Comparison of ENCODE assay signal across 8 mouse cellular contexts in the genomic region with DNA sequence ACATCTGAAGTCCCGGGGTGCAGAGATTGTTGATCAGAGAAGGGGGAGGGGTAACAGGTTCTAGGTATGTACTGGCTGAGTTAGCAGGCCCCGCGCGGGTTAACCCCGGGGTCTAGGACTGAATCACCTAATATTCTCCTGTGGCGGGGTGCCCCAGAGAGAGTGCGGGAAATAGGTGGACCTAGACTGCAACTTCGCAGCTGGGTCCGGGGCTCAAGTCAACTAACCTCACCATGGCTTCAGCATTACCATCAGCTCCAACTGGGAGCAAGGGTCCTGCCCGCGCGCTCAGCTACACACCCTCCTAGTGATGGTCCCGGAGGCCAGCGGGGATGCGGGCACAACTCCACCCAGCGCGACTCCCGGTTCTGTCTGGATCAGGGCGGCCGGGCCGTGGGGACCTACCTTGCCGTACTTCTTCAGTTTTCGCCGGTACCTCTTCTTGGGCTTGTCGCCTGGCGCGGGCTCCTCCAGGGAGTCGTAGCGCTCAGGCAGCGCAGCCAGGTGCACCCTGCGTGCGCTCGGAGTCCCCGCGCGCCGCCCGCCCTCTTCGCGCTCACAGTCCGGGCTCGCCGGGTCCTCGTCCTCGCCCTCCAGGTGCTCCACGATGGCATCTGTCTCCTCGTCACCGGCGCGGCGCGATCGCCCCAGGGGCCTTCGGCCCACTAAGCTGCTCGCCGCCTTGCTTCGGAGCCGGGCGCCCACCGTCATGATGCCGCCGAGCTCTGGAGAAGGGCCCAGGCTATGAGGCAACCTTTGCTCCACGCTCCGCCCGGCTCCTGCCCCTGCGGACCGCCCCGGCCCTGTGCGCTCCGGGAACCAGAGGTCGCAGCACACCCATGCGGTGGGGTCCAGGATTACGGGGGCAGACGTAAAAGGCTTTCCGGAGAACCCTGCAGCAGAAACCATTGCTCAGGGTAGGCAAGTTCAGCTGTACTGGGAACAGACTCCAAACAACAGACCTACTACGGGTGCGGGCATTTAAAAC. TPM values are rescaled to one million over a fixed set of nuclear protein-coding genes. Genes with fewer than 3 reads are reported as not detected.
DNase-seq lines count a peak whose midpoint lies in the region; ATAC-seq and TF ChIP-seq lines count a peak whose summit lies in the region.

Gene C130074G19Rik, minus strand, starts transcription at position 938 of the 988 bp plus-strand sequence.

- peak within 1 kb of the TSS; percentile 39 for H3K4me3 ChIP-seq in forebrain, embryonic 11.5 days (ENCODE audit: low read depth, low read length)
- peak within 1 kb of the TSS; percentile 58 for H3K4me3 ChIP-seq in heart, embryonic 15.5 days
- H3K4me3 ChIP-seq in kidney, postnatal 0 days (replicated peaks; ENCODE audit: low read depth, low read length), result peak within 1 kb of the TSS; percentile 56
- peak within 1 kb of the TSS; percentile 44 for H3K4me3 ChIP-seq in neural tube, embryonic 15.5 days (replicated peaks)

- H3K27ac ChIP-seq in forebrain, embryonic 11.5 days (ENCODE audit: low read depth, low read length), result no peak within 1 kb of the TSS
- H3K27ac ChIP-seq in heart, embryonic 15.5 days, result no peak within 1 kb of the TSS
- H3K27ac ChIP-seq in kidney, postnatal 0 days, result peak within 1 kb of the TSS; percentile 65; the same call in 1 of the 2 replicates
- H3K27ac ChIP-seq in neural tube, embryonic 15.5 days (replicated peaks), result no peak within 1 kb of the TSS

- peak; percentile 81 for TF ChIP-seq CTCF in kidney, postnatal 0 days (IDR thresholded peaks at IDR 0.05; ENCODE audit: low read depth)

- peak within 1 kb of the TSS; percentile 35 for H3K9ac ChIP-seq in forebrain, embryonic 11.5 days (ENCODE audit: low read length)
- peak within 1 kb of the TSS; percentile 53 for H3K9ac ChIP-seq in heart, embryonic 15.5 days
- peak within 1 kb of the TSS; percentile 73 for H3K9ac ChIP-seq in kidney, postnatal 0 days (ENCODE audit: low read depth, low read length)
- H3K9ac ChIP-seq in neural tube, embryonic 15.5 days (replicated peaks), result peak within 1 kb of the TSS; percentile 46

- H3K9me3 ChIP-seq in forebrain, embryonic 11.5 days (ENCODE audit: control insufficient read depth, low read length), result no peaks in the 10 kb centered on the region
- no peaks in the 10 kb centered on the region for H3K9me3 ChIP-seq in heart, embryonic 15.5 days (replicated peaks)
- no peaks in the 10 kb centered on the region for H3K9me3 ChIP-seq in kidney, postnatal 0 days (replicated peaks; ENCODE audit: low read length)
- H3K9me3 ChIP-seq in neural tube, embryonic 15.5 days (replicated peaks), result no peaks in the 10 kb centered on the region

- peak; percentile 76 for ATAC-seq in forebrain, embryonic 11.5 days (replicated peaks; ENCODE audit: low FRiP score)
- ATAC-seq in heart, embryonic 15.5 days (replicated peaks; ENCODE audit: insufficient number of reproducible peaks, insufficient read depth, low FRiP score, low read depth), result peak; percentile 84
- peak; percentile 94 for ATAC-seq in kidney, postnatal 0 days (replicated peaks; ENCODE audit: low FRiP score, low read depth)
- peak; percentile 38; the same call in 1 of the 2 replicates for ATAC-seq in neural tube, embryonic 15.5 days (ENCODE audit: low FRiP score)

- H3K36me3 ChIP-seq in forebrain, embryonic 11.5 days (ENCODE audit: control insufficient read depth, insufficient read depth, low read length), result no peaks in the 10 kb centered on the region
- H3K36me3 ChIP-seq in heart, embryonic 15.5 days, result no peaks in the 10 kb centered on the region
- H3K36me3 ChIP-seq in kidney, postnatal 0 days (ENCODE audit: insufficient read depth, low read length), result no peaks in the 10 kb centered on the region
- H3K36me3 ChIP-seq in neural tube, embryonic 15.5 days, result no peaks in the 10 kb centered on the region

- DNase-seq in left cerebral cortex, adult 18-20 months (ENCODE audit: low spot score in 2 of 2), result peak; percentile 31 to 44
- no peak for DNase-seq in left cerebral cortex, adult 11 months (ENCODE audit: low spot score)
- peak; percentile 74 for DNase-seq in forebrain, embryonic 11.5 days (ENCODE audit: low spot score)
- DNase-seq in kidney, postnatal 0 days (ENCODE audit: low spot score), result peak; percentile 78
- peak; percentile 87 to 90 for DNase-seq in lung, adult 18-20 months
- DNase-seq in cerebellum, postnatal 36 days, result no peak

- WGBS in forebrain, embryonic 11.5 days, result 3% methylated on average over 75 of the region's 77 CpGs
- WGBS in heart, embryonic 15.5 days, result 3% methylated on average over 77 of the region's 77 CpGs
- WGBS in kidney, postnatal 0 days, result 4% methylated on average over 72 of the region's 77 CpGs
- 4% methylated on average over 76 of the region's 77 CpGs for WGBS in neural tube, embryonic 15.5 days

- no peaks in the 10 kb centered on the region for H3K4me1 ChIP-seq in forebrain, embryonic 11.5 days (replicated peaks; ENCODE audit: control insufficient read depth, insufficient read depth, low read length)
- peaks cover 9% of the 10 kb centered on the region for H3K4me1 ChIP-seq in heart, embryonic 15.5 days (replicated peaks)
- H3K4me1 ChIP-seq in kidney, postnatal 0 days (replicated peaks; ENCODE audit: insufficient read depth, low read length), result no peaks in the 10 kb centered on the region; the same call in 1 of the 2 replicates
- H3K4me1 ChIP-seq in neural tube, embryonic 15.5 days, result peaks cover 16% of the 10 kb centered on the region

- peak within 1 kb of the TSS; percentile 84 for H3K4me2 ChIP-seq in forebrain, embryonic 11.5 days (ENCODE audit: low read depth, low read length, severe bottlenecking)
- peak within 1 kb of the TSS; percentile 81 for H3K4me2 ChIP-seq in heart, embryonic 15.5 days
- H3K4me2 ChIP-seq in kidney, postnatal 0 days (ENCODE audit: low read length), result peak within 1 kb of the TSS; percentile 61
- peak within 1 kb of the TSS; percentile 80 for H3K4me2 ChIP-seq in neural tube, embryonic 15.5 days

- peaks cover 28% of the 10 kb centered on the region for H3K27me3 ChIP-seq in forebrain, embryonic 11.5 days (ENCODE audit: control insufficient read depth, insufficient read depth, low read length)
- H3K27me3 ChIP-seq in heart, embryonic 15.5 days, result peaks cover 43% of the 10 kb centered on the region
- H3K27me3 ChIP-seq in kidney, postnatal 0 days (ENCODE audit: insufficient read depth, low read length), result peaks cover 5% of the 10 kb centered on the region; the same call in 1 of the 2 replicates
- peaks cover 36% of the 10 kb centered on the region for H3K27me3 ChIP-seq in neural tube, embryonic 15.5 days (replicated peaks)

RNA-seq across cellular contexts. Expression of gene C130074G19Rik, which starts in this region (rescaled TPM):
- total RNA-seq in left cerebral cortex, adult 18-20 months (2021), result 10 to 100 TPM; 41.9 to 50.0 TPM
- polyA plus RNA-seq in forebrain, embryonic 11.5 days (2014; fragmentation: Nextera tagmentation; extraction: Ambion mirVana), result 0.48 and 0.53 TPM in 2 replicates
- 0.93 and 1.4 TPM in 2 replicates for polyA plus RNA-seq in heart, embryonic 15.5 days (2015; fragmentation: Nextera tagmentation; extraction: Ambion mirVana)
- polyA plus RNA-seq in kidney, postnatal 0 days (2015; fragmentation: Nextera tagmentation; extraction: Ambion mirVana), result 7.4 and 7.6 TPM in 2 replicates
- polyA plus RNA-seq in neural tube, embryonic 15.5 days (2015; fragmentation: Nextera tagmentation; extraction: Ambion mirVana), result 1.0 and 1.3 TPM in 2 replicates

Comparison
In these comparisons a context has a peak if more than half of its experiments do, and no peak if none do; other contexts are left out.
1. DNase-seq: peak in left cerebral cortex, adult 18-20 months (2 of 2), kidney, postnatal 0 days (single experiment) and lung, adult 18-20 months (2 of 2); none in left cerebral cortex, adult 11 months (single experiment) and cerebellum, postnatal 36 days (0 of 2).
2. Peak in DNase-seq, ATAC-seq, H3K4me3 ChIP-seq, H3K9ac ChIP-seq and H3K4me2 ChIP-seq in forebrain, embryonic 11.5 days; RNA of the gene not detected or under 1 TPM.
3. ATAC-seq: peak in every context shown above with its lines; median percentile 94 in kidney, postnatal 0 days; 84 in heart, embryonic 15.5 days; 76 in forebrain, embryonic 11.5 days; 38 in neural tube, embryonic 15.5 days.
4. Peak in every context shown above with its lines, with median percentiles within 50 percentile points of each other: H3K4me2 ChIP-seq, H3K4me3 ChIP-seq and H3K9ac ChIP-seq.